Mouse (Mus musculus): ENCODE results near the gene Mapkap1.

DNA sequence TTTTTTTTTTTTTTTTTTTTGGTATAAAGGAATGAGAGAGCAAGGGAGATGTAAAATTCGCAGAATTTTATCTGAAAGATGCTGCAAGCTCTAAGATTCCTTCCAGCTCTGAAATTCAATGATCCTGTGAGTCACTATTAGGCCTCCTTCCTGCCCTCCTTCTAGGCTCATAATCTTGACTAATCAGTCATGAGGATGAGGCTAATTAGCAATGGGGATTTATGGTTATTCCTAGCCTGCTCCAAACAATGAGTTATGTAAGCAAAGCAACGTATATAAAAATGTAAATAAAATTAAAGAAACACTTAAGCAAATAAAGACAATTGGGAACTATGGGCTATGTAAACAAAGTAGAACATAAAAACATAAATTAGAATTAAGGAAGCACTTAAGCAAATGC lies 32.2 kb upstream of the Mapkap1 start:
- TF ChIP-seq CTCF (IDR thresholded peaks at IDR 0.05; ENCODE audit: low read depth, low read length) (no peak), POLR2A (IDR thresholded peaks at IDR 0.05; ENCODE audit: extremely low read depth, insufficient read depth, low read length) (no peak)

All from liver, adult 2 months (tissue).